Mouse (Mus musculus) induced T-regulatory cell, adult 2 months (primary cell): Measurements from ENCODE around the gene Erg28.

Experiments
- DNase-seq: peaks from one replicate; pipeline ENCODE4 v3.0.0-alpha.2; 2012; ENCODE audit warnings: low read depth

Gene Erg28

DNA sequence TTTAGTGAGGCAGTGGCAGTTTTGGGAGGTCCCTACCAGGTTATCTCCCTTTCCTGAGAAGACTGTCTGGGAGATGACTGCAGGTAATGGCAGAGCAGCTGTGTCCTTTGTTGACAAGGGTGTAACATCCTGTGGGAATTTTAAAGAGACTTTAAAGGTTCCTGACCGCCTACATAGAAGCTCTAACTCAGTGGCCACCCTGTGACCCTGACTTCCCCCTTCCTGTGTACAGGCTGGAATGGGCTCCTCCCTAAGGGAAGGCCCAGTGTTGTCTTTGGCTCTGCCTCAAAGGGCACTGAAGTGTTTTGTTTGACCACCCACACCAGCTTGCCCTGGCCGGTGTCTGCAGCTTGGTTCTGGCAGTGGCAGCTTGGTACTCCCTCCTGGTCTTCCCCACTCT lies 10.8 kb downstream of the Erg28 start:
- no peak for DNase-seq

DNA sequence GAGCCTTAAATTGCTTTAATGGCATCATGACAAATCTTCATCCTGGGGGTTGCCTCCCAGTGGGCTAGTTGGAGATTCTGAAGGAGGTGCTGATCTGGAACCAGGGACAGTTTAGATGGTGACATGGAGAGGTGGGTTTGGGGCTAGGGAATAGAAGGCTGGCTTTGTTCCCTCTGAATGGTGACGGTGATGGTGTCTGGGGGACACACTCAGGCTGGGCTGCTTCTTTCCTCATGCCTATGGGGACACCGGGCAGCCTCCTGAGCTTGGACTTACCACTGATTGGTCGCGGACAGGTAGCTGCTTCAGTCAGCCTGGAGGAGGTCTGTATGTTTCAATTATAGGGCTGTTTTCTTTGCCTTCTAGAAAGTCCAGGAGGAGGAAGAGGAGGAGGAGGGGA lies 12.7 kb downstream of the Erg28 start:
- DNase-seq, result no peak

DNA sequence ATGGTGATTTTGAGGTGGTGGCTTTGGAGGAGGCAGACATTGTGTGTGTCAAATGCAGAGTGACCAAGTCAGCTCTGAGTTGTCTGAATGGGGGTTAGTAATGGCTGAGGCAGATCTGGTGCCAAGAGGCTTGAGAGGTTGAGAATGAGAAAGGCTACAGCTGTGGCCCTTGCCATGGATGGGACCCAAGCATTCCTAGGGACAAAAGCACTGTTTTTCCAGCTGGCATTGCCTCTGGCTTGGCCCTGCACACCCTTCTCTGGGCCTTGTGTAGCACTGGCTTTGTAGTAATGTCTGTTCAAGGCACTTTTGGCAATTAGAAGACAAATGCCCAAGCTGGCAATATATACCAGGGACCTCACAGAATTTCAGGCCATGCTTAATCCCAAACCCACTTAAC lies 13.4 kb downstream of the Erg28 start:
- DNase-seq, result no peak

DNA sequence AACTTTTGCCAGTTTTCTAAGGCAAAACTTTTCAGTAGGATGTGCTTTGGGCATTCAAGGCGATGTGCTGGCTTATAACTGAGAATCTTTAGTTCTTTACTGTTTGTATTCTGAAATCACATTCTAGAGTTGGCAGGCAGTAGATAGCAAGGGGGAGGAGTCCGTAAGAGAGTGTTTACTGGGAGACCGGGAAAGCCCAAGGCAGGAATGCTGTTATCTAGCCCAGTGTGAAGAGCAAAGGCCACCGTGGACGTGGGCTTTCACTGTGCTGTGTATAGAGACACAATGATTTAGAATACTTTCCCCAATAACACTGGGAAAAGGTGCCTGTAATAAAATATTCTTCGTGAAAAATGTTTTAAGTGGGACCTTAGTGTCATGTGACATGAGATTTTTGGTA lies 14.6 kb downstream of the Erg28 start:
- DNase-seq, result no peak

DNA sequence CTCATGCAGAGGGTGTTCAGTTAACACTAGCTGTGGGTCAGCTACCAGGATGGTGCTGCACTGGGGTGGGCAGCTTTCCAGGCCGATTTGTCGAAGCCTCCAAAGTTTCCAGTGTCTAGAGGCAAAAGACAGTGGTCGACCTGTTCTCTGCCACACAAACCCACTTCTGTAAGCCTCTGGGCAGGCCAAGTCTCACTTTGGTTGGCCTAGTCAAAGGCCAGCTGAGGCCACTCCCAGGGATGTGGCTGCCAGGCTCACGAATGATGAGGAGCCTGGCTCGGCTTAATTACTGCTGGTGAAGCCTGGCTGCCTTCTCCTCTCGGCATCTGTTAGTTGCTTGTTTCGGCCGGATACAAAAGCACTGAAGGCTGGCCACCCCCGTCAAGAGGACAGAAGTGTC lies 24.3 kb downstream of the Erg28 start:
- no peak for DNase-seq

DNA sequence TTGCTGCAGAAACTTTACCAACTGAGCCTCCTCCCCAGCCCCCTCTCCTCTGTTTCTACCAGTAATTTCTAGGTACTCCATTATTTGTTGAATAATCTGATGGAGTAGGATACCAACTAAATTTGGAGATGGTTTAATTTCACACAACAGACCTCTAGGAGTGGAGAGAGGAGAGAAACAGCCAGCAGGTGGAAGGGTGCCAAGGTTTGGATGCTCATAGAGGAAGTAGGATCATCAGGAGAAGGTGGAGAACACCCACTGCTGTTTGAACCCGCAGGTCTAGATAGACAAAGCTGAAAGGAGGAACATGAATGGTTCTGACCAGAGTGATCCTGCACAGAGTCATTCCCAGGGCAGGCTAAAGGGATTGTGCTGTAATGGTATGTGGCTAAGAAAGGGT lies 28.8 kb downstream of the Erg28 start:
- no peak for DNase-seq

DNA sequence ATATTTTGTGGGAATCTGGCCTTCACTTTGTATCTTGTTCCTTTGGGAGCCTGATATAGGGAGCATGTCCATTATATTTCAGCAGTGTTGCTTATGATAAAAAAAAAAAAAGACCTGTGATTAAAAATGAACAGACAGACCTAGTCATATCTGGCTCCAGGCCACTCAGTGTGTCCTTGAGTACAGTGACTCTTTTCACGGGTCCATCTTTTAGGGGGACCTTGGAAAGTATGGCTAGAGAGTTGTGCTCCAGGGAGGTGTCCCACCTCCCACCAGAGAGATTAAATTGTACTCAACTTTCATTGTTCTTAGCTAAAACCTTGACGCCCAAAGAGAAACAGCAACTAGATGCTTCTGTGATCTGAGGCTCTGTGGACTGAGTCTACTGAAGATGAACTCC lies 30.3 kb downstream of the Erg28 start:
- no peak for DNase-seq

DNA sequence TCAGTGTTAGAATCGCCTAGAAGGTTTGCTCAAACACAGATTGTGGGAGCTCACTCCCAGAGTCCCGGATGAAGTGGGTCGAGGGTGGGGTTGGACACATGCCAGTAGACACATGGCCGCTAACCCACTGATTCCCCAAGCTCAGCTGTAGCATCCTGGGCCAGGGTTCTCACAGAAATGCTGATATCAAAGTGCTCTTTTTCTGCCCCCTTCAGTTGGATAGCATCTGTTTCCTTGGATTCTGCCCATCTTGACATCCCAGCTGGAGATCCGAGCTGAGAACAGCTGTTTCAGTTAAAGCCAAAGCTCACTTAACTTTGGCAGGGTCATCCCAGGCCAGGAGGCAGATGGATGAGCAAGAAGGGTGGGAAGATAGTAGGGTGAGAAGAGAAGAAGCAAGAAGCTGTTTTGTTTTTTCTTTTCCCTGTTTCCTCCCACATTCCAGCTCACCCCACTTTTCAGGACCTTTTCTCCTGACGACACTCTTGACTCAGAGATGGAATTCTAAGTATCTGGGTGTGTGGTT lies 31.5 kb downstream of the Erg28 start:
- DNase-seq, result no peak

DNA sequence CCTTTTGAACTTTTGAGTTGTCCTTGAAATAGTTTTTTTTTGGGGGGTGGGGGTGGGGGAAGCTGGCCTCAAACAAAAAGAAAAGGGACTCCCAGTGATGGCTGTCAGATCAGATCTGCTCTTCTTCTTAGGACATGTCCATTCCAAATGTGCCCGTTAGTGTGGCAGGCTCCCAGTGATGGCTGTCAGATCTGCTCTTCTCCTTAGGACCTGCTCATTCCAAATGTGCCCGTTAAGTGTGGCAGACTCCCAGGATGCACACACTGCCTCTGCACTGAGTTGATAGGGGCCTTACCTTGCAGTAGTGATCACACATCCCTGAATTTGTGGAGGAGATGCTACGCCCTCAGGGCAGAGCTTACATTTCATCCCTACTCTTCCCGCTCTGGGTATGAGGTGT lies 32.2 kb downstream of the Erg28 start:
- no peak for DNase-seq

DNA sequence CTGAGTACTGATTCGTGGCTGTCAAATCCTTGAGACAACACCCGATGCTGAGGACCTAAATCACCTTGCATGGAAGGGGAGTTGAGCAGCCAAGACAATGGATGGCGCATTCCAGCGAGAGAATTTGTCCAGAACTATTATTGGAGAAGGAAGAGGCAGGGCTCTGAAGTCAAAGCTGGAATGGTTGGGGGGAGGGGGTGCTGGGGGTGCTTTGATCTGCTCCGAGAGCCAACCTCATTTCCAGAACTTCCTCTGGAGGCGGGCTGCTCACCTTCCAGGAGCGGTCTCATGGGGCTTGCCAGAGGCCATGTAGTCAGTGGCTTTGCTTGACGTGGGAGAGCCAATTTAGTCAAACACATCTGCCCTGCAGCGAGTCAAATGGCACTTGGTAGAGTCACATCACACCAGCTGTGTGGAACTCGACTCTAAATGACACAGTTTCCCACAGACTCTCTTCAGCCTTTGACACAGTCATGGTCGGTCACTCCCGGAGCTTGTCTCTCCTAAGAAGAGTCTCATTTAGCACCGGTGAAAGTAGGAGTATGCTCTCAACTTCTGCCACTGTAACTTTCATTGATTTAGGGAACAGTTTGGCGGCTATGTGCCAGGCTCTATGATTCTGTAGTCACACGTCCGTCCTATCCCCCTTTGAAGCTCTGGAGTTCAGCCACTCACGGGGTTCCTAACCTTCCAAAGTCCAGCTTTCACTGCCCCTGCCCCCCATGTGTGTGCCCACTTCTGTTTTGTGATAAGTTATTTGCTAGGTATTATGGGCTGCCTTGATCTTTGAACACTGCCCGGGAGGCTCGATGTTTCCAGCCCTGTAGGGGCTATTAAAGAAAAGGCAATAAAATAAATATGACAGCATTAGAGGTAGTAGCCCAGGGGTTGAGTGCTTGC lies 39.2 kb downstream of the Erg28 start:
- DNase-seq, result no peak

DNA sequence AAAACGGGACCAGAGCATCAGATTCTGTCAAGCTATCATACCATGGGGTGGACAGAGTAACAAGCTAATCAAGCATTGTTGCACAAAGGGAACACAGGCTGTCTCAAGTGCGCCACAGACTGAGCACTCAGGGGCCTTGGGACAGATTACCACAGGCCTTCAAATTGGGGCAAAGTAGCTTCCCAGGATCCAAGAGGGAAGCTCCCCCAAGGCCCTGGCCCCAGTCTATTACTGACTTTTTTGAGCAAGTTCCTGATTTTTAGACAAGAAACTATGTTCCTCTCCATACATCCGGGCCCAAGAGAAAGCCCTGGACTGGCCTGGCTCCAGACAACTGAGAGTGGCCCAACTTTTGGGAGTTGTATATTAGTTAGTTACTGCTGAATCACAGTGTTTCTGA lies 42.7 kb downstream of the Erg28 start:
- DNase-seq, result no peak

DNA sequence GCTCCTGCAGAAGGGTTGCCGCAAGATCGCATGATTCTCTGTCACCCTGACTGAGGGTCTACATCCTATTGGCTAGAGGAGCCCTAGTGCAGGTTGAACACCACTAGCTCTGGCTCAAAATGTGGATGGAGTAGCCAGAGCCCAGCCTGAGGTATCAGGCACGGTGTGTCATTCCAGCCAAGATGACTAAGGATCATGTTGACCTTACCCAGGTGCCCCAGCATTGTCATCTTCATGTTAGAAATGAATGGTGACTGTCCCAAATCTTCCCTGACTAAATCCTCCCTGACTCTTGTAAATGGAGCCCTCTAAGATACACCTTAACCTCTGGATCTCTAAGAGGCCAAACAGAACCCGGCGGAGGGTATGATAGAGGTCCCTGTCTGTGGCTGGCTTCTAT lies 44.6 kb downstream of the Erg28 start:
- DNase-seq, result no peak

DNA sequence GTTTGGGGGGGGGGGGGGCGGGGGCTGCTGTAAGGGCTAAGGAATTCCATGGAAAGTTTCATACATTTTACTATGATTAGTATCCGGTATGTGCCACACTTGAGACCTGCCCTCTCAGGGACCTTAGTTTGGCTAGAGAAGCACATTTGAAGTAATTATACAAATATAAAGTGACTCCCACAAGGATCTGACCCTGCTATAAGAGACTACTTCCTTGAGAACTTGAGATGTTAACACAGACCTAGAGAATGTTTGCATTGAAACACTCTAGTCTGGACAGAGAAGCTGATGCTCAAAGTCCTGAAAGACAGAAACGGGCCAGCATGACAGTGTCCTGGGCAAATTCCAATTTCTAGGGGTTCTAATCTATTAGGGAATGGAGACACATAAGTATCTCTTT lies 45.4 kb downstream of the Erg28 start:
- no peak for DNase-seq

DNA sequence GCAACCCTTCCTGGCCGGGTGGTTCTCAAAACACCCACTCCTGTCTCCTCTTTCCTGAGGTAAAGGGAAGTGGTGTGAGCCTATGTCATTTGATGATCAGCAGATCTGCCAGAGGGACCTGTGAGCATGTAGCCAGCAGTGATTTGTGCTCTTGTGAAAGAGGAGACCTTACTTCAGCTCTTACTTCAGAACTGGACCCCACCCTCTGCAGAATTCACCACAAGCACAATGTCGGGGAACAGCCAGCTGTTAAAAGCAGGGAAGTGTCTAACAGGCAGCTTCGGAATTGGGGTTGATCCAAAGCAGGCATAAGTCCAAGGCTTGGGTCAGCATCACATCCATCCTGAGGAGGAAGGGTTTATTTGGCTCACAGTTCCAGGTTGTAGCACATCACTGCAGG lies 53.0 kb downstream of the Erg28 start:
- DNase-seq, result no peak

DNA sequence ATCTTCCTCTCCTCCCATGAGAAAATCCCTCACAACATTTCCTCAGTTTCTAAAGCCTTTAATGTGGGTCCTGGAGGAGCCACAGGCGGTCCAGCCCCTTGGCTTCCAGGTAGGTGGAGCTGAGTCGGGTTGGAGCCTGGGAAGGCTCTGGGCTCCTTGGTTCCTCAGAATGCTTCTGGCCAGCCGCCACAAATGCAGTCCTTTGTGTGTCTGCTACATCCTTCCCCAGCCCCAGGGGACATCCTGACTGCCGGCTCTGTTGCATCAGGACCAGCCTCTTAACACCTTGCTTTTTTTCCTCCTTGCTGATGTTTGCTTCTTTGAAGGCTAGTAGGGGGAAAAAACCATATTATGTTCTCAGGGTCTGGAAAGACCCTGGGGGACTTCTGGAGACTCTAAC lies 56.6 kb downstream of the Erg28 start:
- DNase-seq, result no peak

DNA sequence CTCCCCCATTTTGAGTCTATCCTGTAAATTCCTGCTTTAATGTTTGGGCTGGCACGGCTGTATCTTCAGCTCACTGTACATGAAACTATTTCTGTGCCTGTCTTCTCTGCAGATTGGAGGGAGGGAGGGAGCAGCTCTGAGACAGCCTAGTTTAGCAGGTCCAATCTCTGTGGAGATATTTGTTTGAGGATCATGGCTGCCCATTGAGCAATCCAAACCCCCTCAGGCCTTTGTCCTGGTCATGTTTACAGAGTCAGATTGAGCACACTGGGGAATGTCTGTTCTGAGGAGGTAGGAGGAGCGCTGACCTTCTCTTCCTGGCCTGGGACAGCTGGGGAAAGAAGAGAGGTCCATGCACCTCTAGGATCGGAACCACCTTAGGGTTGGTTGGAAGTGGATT lies 58.1 kb downstream of the Erg28 start:
- DNase-seq, result no peak
